In genomic region chr16:27925528-27926360, GRCm38 (mm10) we compare ENCODE assay signal across 17 mouse cellular contexts.
A peak's percentile ranks its signal among the peaks of the same experiment; 100 is the strongest.
DNase-seq lines count a peak whose midpoint lies in the region; ATAC-seq lines count a peak whose summit lies in the region.
"Had no signal": no experiment of that assay in that cellular context is flagged by ENCODE, and none has a peak within 500 bp of the region (broad histone marks: within the 10 kb centered on the region; RNA-seq: fewer than 3 reads in every experiment).

No protein-coding gene starts in this region.

- no peak overlapping the region for H3K9ac ChIP-seq in kidney, embryonic 16.5 days (replicated peaks; ENCODE audit: low read length)
- no peak overlapping the region for H3K9ac ChIP-seq in neural tube, embryonic 14.5 days (replicated peaks; ENCODE audit: low read depth, low read length)
- H3K9ac ChIP-seq: hindbrain, embryonic 15.5 days; liver, embryonic 12.5 days; midbrain, embryonic 12.5 days had no signal

- H3K4me2 ChIP-seq in kidney, embryonic 16.5 days (replicated peaks; ENCODE audit: low read depth, low read length) = no peak overlapping the region
- no peak overlapping the region for H3K4me2 ChIP-seq in neural tube, embryonic 14.5 days (ENCODE audit: low read depth, low read length)
- H3K4me2 ChIP-seq: hindbrain, embryonic 15.5 days; liver, embryonic 12.5 days; midbrain, embryonic 12.5 days had no signal

- H3K36me3 ChIP-seq in kidney, embryonic 16.5 days (ENCODE audit: insufficient read depth, low read length) = no peaks in the 10 kb centered on the region
- H3K36me3 ChIP-seq in neural tube, embryonic 14.5 days (ENCODE audit: control insufficient read depth, insufficient read depth, low read length) = no peaks in the 10 kb centered on the region
- H3K36me3 ChIP-seq: hindbrain, embryonic 15.5 days; liver, embryonic 12.5 days; midbrain, embryonic 12.5 days had no signal

- H3K9me3 ChIP-seq in kidney, embryonic 16.5 days (ENCODE audit: low read length) = no peaks in the 10 kb centered on the region
- H3K9me3 ChIP-seq in neural tube, embryonic 14.5 days (ENCODE audit: control insufficient read depth, low read length) = no peaks in the 10 kb centered on the region
- H3K9me3 ChIP-seq: hindbrain, embryonic 15.5 days; liver, embryonic 12.5 days; midbrain, embryonic 12.5 days had no signal

- 47% methylated on average over 7 of the region's 7 CpGs for WGBS in kidney, embryonic 16.5 days
- 63% methylated on average over 7 of the region's 7 CpGs for WGBS in neural tube, embryonic 14.5 days

- no peaks in the 10 kb centered on the region for H3K4me1 ChIP-seq in kidney, embryonic 16.5 days (ENCODE audit: insufficient read depth, low read length)
- no peaks in the 10 kb centered on the region for H3K4me1 ChIP-seq in neural tube, embryonic 14.5 days (ENCODE audit: control insufficient read depth, insufficient read depth, low read length)
- H3K4me1 ChIP-seq: hindbrain, embryonic 15.5 days; liver, embryonic 12.5 days; midbrain, embryonic 12.5 days had no signal

- peak; percentile 6 for DNase-seq in embryo, embryonic 10 days (ENCODE audit: low spot score)
- DNase-seq in embryo, embryonic 9.5 days (ENCODE audit: extremely low spot score) = no peak
- DNase-seq in kidney, adult 18-20 months = no peak
- DNase-seq in right cerebral cortex, adult 18-20 months = peak; percentile 2
- no peak for DNase-seq in right cerebral cortex, postnatal 36 days (ENCODE audit: low spot score in 2 of 2)
- DNase-seq: cerebellum, adult 2 months; kidney, adult 9 months; spleen, adult 18-20 months; thymus, postnatal 36 days had no signal

- H3K27me3 ChIP-seq in kidney, embryonic 16.5 days (ENCODE audit: insufficient read depth, low read length) = no peaks in the 10 kb centered on the region
- H3K27me3 ChIP-seq in neural tube, embryonic 14.5 days (ENCODE audit: control insufficient read depth, insufficient read depth, low read length) = no peaks in the 10 kb centered on the region
- H3K27me3 ChIP-seq: CH12.LX; hindbrain, embryonic 15.5 days; liver, embryonic 12.5 days; midbrain, embryonic 12.5 days had no signal

- no peak overlapping the region for H3K4me3 ChIP-seq in kidney, embryonic 16.5 days (ENCODE audit: low read length)
- no peak overlapping the region for H3K4me3 ChIP-seq in neural tube, embryonic 14.5 days (ENCODE audit: low read depth, low read length)
- H3K4me3 ChIP-seq: hindbrain, embryonic 15.5 days; liver, embryonic 12.5 days; midbrain, embryonic 12.5 days had no signal

- 0 out of 2 replicates have a peak, but pooled peaks have one; percentile 2 for ATAC-seq in kidney, embryonic 16.5 days (ENCODE audit: low FRiP score, low TSS enrichment)
- peak; percentile 34; the same call in 1 of the 2 replicates for ATAC-seq in neural tube, embryonic 14.5 days (ENCODE audit: low read depth)
- ATAC-seq in monocyte, adult 5-6 weeks (replicated peaks; ENCODE audit: insufficient number of reproducible peaks, low FRiP score, low TSS enrichment, poor library complexity, severe bottlenecking) = no peak
- ATAC-seq: liver, embryonic 12.5 days had no signal

- H3K27ac ChIP-seq in kidney, embryonic 16.5 days (ENCODE audit: low read length) = no peak overlapping the region
- no peak overlapping the region for H3K27ac ChIP-seq in neural tube, embryonic 14.5 days (ENCODE audit: low read depth, low read length)
- H3K27ac ChIP-seq: hindbrain, embryonic 15.5 days; liver, embryonic 12.5 days; midbrain, embryonic 12.5 days; stomach, postnatal 0 days had no signal

Comparison
In these comparisons a context has a peak if more than half of its experiments do, and no peak if none do; other contexts are left out.
1. DNase-seq: peak in embryo, embryonic 10 days (single experiment) and right cerebral cortex, adult 18-20 months (single experiment); none in embryo, embryonic 9.5 days (single experiment), kidney, adult 18-20 months (single experiment) and right cerebral cortex, postnatal 36 days (0 of 2).